Mouse (Mus musculus) ZHBTc4 (cell line): ENCODE measurements around the gene Tex12.

Experiments used
- DNase-seq: peaks from one replicate; pipeline ENCODE4 v3.0.0-alpha.2; 2011; ENCODE audit warnings: low read depth, low spot score

Gene Tex12

DNA sequence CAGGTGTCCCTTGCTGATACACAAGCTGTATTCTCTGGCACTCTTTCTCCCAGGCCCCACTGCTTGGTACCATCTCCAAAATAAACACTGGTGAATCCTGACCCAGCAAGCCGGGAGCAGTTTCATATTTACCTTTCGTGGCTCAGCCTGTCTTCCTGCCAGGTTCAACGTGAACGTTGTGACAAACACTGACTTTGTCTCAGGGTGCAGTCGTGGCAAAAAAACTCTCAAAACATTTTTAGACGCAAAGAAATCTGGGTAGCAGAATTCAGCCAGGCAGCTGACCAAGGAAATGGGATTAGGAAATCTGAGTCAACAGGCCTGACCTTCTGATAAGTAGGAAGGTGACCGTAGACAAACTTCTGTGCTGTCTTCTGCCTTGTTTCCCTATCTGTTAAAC is 53.6 kb downstream of the Tex12 start:
- no peak for DNase-seq
